Mouse (Mus musculus) heart, embryonic 13.5 days (tissue): ENCODE measurements around the gene Mast4. TPM values are rescaled to one million over a fixed set of nuclear protein-coding genes. Genes with fewer than 3 reads are reported as not detected.
A peak's percentile ranks its signal among the peaks of the same experiment; 100 is the strongest.

Experiments
- ATAC-seq: fragments of 200-750 bp; cut with Nextera tagmentation; 2 replicates; pipeline ENCODE4 v1.8.0; 2017; ENCODE audit warnings: moderate TSS enrichment; ENCODE audit not compliant: insufficient number of reproducible peaks, low FRiP score, low TSS enrichment; ENCODE audit errors: extremely low read depth
- H3K27ac ChIP-seq: fragments of 300-500 bp; sonication (generic); replicated peaks from 2 replicates; pipeline ENCODE4 v1.5.1; 2015; ENCODE audit warnings: moderate library complexity, mild to moderate bottlenecking, inconsistent platforms
- H3K27me3 ChIP-seq: fragments of 300-500 bp; sonication (generic); replicated peaks from 2 replicates; pipeline ENCODE4 v1.6.1; 2015; ENCODE audit warnings: mild to moderate bottlenecking, inconsistent platforms
- H3K36me3 ChIP-seq: fragments of 300-500 bp; sonication (generic); 2 replicates; pipeline ENCODE4 v1.6.1; 2015; ENCODE audit warnings: mild to moderate bottlenecking, inconsistent platforms
- H3K4me1 ChIP-seq: fragments of 300-500 bp; sonication (generic); 2 replicates; pipeline ENCODE4 v1.6.1; 2015; ENCODE audit warnings: inconsistent platforms
- H3K4me2 ChIP-seq: fragments of 300-500 bp; sonication (generic); 2 replicates; pipeline ENCODE4 v1.6.1; 2015; ENCODE audit warnings: inconsistent platforms, mild to moderate bottlenecking, moderate library complexity
- H3K4me3 ChIP-seq: fragments of 300-500 bp; sonication (generic); 2 replicates; pipeline ENCODE4 v1.5.1; 2015; ENCODE audit warnings: moderate library complexity, mild to moderate bottlenecking, inconsistent platforms
- H3K9ac ChIP-seq: fragments of 300-500 bp; sonication (generic); 2 replicates; pipeline ENCODE4 v1.6.1; 2015; ENCODE audit warnings: inconsistent platforms, mild to moderate bottlenecking, moderate library complexity
- H3K9me3 ChIP-seq: fragments of 300-500 bp; sonication (generic); 2 replicates; pipeline ENCODE4 v1.6.1; 2016; ENCODE audit warnings: inconsistent platforms
- WGBS: fragments of 180-500 bp; shearing (Covaris S2); methylation state at CpG from one replicate; pipeline ENCODE4 v1.1.7; 2015; ENCODE audit warnings: mixed read lengths; 5-methylcytosine and 5-hydroxymethylcytosine counted together
- polyA plus RNA-seq: library from polyadenylated mRNA; unstranded; fragments of >200 nt; fragmentation: Nextera tagmentation; extraction: Ambion mirVana; gene quantifications from 2 replicates; pipeline ENCODE4 v1.2.1, GENCODE M21; 2015

The Mast4 gene
- polyA plus RNA-seq, 1 experiment from 2014 or later: 36.8 TPM

- Histone ChIP-seq H3K9me3 (peaks cover 10% of the 10 kb centered on the region; the same call in 1 of the 2 replicates), H3K27me3 (no peaks in the 10 kb centered on the region), H3K4me1 (peaks cover 81% of the 10 kb centered on the region), H3K4me2 (no peak overlapping the region), H3K9ac (no peak overlapping the region), H3K4me3 (no peak overlapping the region), H3K27ac (no peak overlapping the region), H3K36me3 (peaks cover 11% of the 10 kb centered on the region)
- 74% methylated on average over 4 of the region's 4 CpGs for WGBS
- ATAC-seq: no peak
Measured at GRCm38 (mm10) chr13:102869541-102869940, 464.8 kb downstream of the Mast4 start.

- Histone ChIP-seq H3K9me3 (peaks cover 10% of the 10 kb centered on the region; the same call in 1 of the 2 replicates), H3K9ac (peak overlapping the region; percentile 42; the same call in 1 of the 2 replicates), H3K36me3 (peaks cover 11% of the 10 kb centered on the region), H3K4me3 (no peak overlapping the region), H3K27ac (peak overlapping the region; percentile 80), H3K27me3 (no peaks in the 10 kb centered on the region), H3K4me1 (peaks cover 71% of the 10 kb centered on the region), H3K4me2 (peak overlapping the region; percentile 47)
- no peak for ATAC-seq
Measured at GRCm38 (mm10) chr13:102866816-102867215, 467.5 kb downstream of the Mast4 start.

GRCm38 (mm10) chr13:102865971-102866724, 468.1 kb downstream of the Mast4 start:
- H3K4me3 ChIP-seq: no peak overlapping the region
- peak overlapping the region; percentile 47 for H3K4me2 ChIP-seq
- 25% methylated on average over 11 of the region's 11 CpGs for WGBS
- peaks cover 68% of the 10 kb centered on the region for H3K4me1 ChIP-seq
- peaks cover 10% of the 10 kb centered on the region; the same call in 1 of the 2 replicates for H3K9me3 ChIP-seq
- 0 out of 2 replicates have a peak, but pooled peaks have one; percentile 5 for ATAC-seq
- peak overlapping the region; percentile 80 for H3K27ac ChIP-seq
- H3K9ac ChIP-seq: peak overlapping the region; percentile 42; the same call in 1 of the 2 replicates
- H3K27me3 ChIP-seq: no peaks in the 10 kb centered on the region
- H3K36me3 ChIP-seq: peaks cover 11% of the 10 kb centered on the region

GRCm38 (mm10) chr13:102865494-102865893, 468.8 kb downstream of the Mast4 start:
- peaks cover 68% of the 10 kb centered on the region for H3K4me1 ChIP-seq
- WGBS: 46% methylated on average over 3 of the region's 3 CpGs
- H3K9me3 ChIP-seq: peaks cover 10% of the 10 kb centered on the region; the same call in 1 of the 2 replicates
- 0 out of 2 replicates have a peak overlapping the region, but pooled peaks have one; percentile 2 for H3K9ac ChIP-seq
- H3K36me3 ChIP-seq: peaks cover 11% of the 10 kb centered on the region
- ATAC-seq: no peak
- peak overlapping the region; percentile 47 for H3K4me2 ChIP-seq
- no peak overlapping the region for H3K4me3 ChIP-seq
- H3K27ac ChIP-seq: peak overlapping the region; percentile 80
- H3K27me3 ChIP-seq: no peaks in the 10 kb centered on the region

- Histone ChIP-seq H3K4me2 (no peak overlapping the region), H3K4me1 (peaks cover 66% of the 10 kb centered on the region), H3K27me3 (no peaks in the 10 kb centered on the region), H3K9me3 (peaks cover 10% of the 10 kb centered on the region; the same call in 1 of the 2 replicates), H3K4me3 (no peak overlapping the region), H3K9ac (no peak overlapping the region), H3K36me3 (peaks cover 11% of the 10 kb centered on the region), H3K27ac (peak overlapping the region; percentile 80; the same call in 1 of the 2 replicates)
- no peak for ATAC-seq
- WGBS: 71% methylated on average over 1 of the region's 1 CpGs
Measured at GRCm38 (mm10) chr13:102864840-102865239, 469.5 kb downstream of the Mast4 start.

- Histone ChIP-seq H3K4me1 (peaks cover 62% of the 10 kb centered on the region), H3K4me3 (no peak overlapping the region), H3K27ac (no peak overlapping the region), H3K27me3 (no peaks in the 10 kb centered on the region), H3K4me2 (no peak overlapping the region), H3K9ac (no peak overlapping the region), H3K9me3 (peaks cover 10% of the 10 kb centered on the region; the same call in 1 of the 2 replicates), H3K36me3 (peaks cover 11% of the 10 kb centered on the region)
- 52% methylated on average over 2 of the region's 2 CpGs for WGBS
- ATAC-seq: no peak
Measured at GRCm38 (mm10) chr13:102864079-102864478, 470.2 kb downstream of the Mast4 start.

- Histone ChIP-seq H3K9me3 (peaks cover 3% of the 10 kb centered on the region; the same call in 1 of the 2 replicates), H3K4me2 (no peak overlapping the region), H3K27me3 (no peaks in the 10 kb centered on the region), H3K27ac (no peak overlapping the region), H3K4me1 (peaks cover 70% of the 10 kb centered on the region), H3K4me3 (no peak overlapping the region), H3K9ac (no peak overlapping the region), H3K36me3 (peaks cover 4% of the 10 kb centered on the region)
- no peak; the same call in 1 of the 2 replicates for ATAC-seq
- 61% methylated on average over 2 of the region's 2 CpGs for WGBS
Measured at GRCm38 (mm10) chr13:102862981-102863380, 471.3 kb downstream of the Mast4 start.

GRCm38 (mm10) chr13:102862397-102862796, 471.9 kb downstream of the Mast4 start:
- Histone ChIP-seq H3K36me3 (no peaks in the 10 kb centered on the region), H3K4me3 (no peak overlapping the region), H3K9me3 (no peaks in the 10 kb centered on the region), H3K4me2 (no peak overlapping the region), H3K4me1 (peaks cover 76% of the 10 kb centered on the region), H3K27ac (no peak overlapping the region), H3K27me3 (no peaks in the 10 kb centered on the region), H3K9ac (no peak overlapping the region)
- ATAC-seq: no peak
- 58% methylated on average over 2 of the region's 2 CpGs for WGBS

GRCm38 (mm10) chr13:102860733-102861132, 473.6 kb downstream of the Mast4 start:
- Histone ChIP-seq H3K27me3 (no peaks in the 10 kb centered on the region), H3K9me3 (no peaks in the 10 kb centered on the region), H3K9ac (no peak overlapping the region), H3K4me3 (no peak overlapping the region), H3K36me3 (no peaks in the 10 kb centered on the region), H3K27ac (peak overlapping the region; percentile 6; the same call in 1 of the 2 replicates), H3K4me2 (no peak overlapping the region), H3K4me1 (peaks cover 69% of the 10 kb centered on the region)
- WGBS: 91% methylated on average over 7 of the region's 7 CpGs
- no peak for ATAC-seq

GRCm38 (mm10) chr13:102860135-102860534, 474.2 kb downstream of the Mast4 start:
- H3K36me3 ChIP-seq: no peaks in the 10 kb centered on the region
- peak overlapping the region; percentile 6; the same call in 1 of the 2 replicates for H3K27ac ChIP-seq
- H3K27me3 ChIP-seq: no peaks in the 10 kb centered on the region
- H3K4me1 ChIP-seq: peaks cover 63% of the 10 kb centered on the region
- no peak overlapping the region for H3K4me3 ChIP-seq
- no peak overlapping the region for H3K4me2 ChIP-seq
- WGBS: 39% methylated on average over 3 of the region's 3 CpGs
- no peaks in the 10 kb centered on the region for H3K9me3 ChIP-seq
- H3K9ac ChIP-seq: no peak overlapping the region
- ATAC-seq: no peak

GRCm38 (mm10) chr13:102857539-102857838, 476.8 kb downstream of the Mast4 start:
- H3K4me3 ChIP-seq: no peak overlapping the region
- peak overlapping the region; percentile 50 for H3K27ac ChIP-seq
- H3K9me3 ChIP-seq: no peaks in the 10 kb centered on the region
- WGBS: 69% methylated on average over 3 of the region's 3 CpGs
- H3K4me1 ChIP-seq: peaks cover 48% of the 10 kb centered on the region
- no peak overlapping the region for H3K4me2 ChIP-seq
- H3K36me3 ChIP-seq: peaks cover 16% of the 10 kb centered on the region; the same call in 1 of the 2 replicates
- H3K9ac ChIP-seq: no peak overlapping the region
- no peak for ATAC-seq
- no peaks in the 10 kb centered on the region for H3K27me3 ChIP-seq
